Mouse (Mus musculus) midbrain, embryonic 13.5 days (tissue): ENCODE results near the gene Ncbp2. TPM values are rescaled to one million over a fixed set of nuclear protein-coding genes. Genes with fewer than 3 reads are reported as not detected.
"Not testable (repeated sequence)": the region's sequence is repeated elsewhere in the genome, so short reads cannot be mapped to it uniquely, and the experiment has no call there.

Source experiments
- ATAC-seq: fragments of 200-750 bp; cut with Nextera tagmentation; 2 replicates; pipeline ENCODE4 v1.8.0; 2017; ENCODE audit warnings: mild to moderate bottlenecking, moderate TSS enrichment, moderate library complexity
- H3K27ac ChIP-seq: fragments of 300-500 bp; sonication (generic); 2 replicates; pipeline ENCODE4 v1.5.1; 2015; ENCODE audit warnings: inconsistent platforms, mild to moderate bottlenecking, moderate library complexity
- H3K27me3 ChIP-seq: fragments of 300-500 bp; sonication (generic); 2 replicates; pipeline ENCODE4 v1.6.1; 2015; ENCODE audit warnings: mild to moderate bottlenecking, inconsistent platforms
- H3K36me3 ChIP-seq: fragments of 300-500 bp; sonication (generic); 2 replicates; pipeline ENCODE4 v1.6.1; 2015; ENCODE audit warnings: mild to moderate bottlenecking, inconsistent platforms
- H3K4me1 ChIP-seq: fragments of 300-500 bp; sonication (generic); replicated peaks from 2 replicates; pipeline ENCODE4 v1.6.1; 2015; ENCODE audit warnings: inconsistent platforms
- H3K4me2 ChIP-seq: fragments of 300-500 bp; sonication (generic); replicated peaks from 2 replicates; pipeline ENCODE4 v1.6.1; 2015; ENCODE audit warnings: moderate library complexity, mild to moderate bottlenecking, inconsistent platforms
- H3K4me3 ChIP-seq: fragments of 300-500 bp; sonication (generic); replicated peaks from 2 replicates; pipeline ENCODE4 v1.5.1; 2015; ENCODE audit warnings: mild to moderate bottlenecking, inconsistent platforms
- H3K9ac ChIP-seq: fragments of 300-500 bp; sonication (generic); replicated peaks from 2 replicates; pipeline ENCODE4 v1.6.1; 2015; ENCODE audit warnings: mild to moderate bottlenecking, inconsistent platforms
- H3K9me3 ChIP-seq: fragments of 300-500 bp; sonication (generic); 2 replicates; pipeline ENCODE4 v1.6.1; 2016; ENCODE audit warnings: mild to moderate bottlenecking, inconsistent platforms
- WGBS: fragments of 180-500 bp; shearing (Covaris S2); methylation state at CpG from one replicate; pipeline ENCODE4 v1.1.7; 2015; 5-methylcytosine and 5-hydroxymethylcytosine counted together
- polyA plus RNA-seq: library from polyadenylated mRNA; unstranded; fragments of >200 nt; fragmentation: Nextera tagmentation; extraction: Ambion mirVana; gene quantifications from 2 replicates; pipeline ENCODE4 v1.2.1, GENCODE M21; 2015

Gene Ncbp2
- polyA plus RNA-seq, 1 experiment from 2014 or later: 118 TPM

DNA sequence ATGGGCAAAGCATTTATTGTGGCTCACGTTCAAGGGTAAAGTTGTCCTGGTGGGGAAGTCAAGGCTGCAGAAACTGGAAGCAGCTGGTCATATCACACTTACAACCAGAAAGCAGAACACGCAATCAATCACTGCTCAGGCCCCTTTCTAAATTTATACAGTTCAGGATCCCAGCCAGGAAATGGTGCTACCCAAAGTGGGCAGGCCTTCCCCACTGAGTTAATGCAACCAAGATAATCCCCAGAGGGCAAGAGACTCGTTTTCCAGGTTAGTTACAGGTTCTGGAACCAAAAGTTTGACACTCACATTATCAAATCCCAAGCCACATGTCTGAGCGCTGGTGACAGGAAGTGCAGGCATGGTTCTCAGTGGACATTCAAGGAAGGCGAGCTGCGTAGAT is 9.5 kb upstream of the Ncbp2 start:
- Histone ChIP-seq H3K27me3 (peaks cover 20% of the 10 kb centered on the region), H3K27ac (no peak overlapping the region), H3K4me1 (peaks cover 22% of the 10 kb centered on the region), H3K4me2 (no peak overlapping the region), H3K36me3 (no peaks in the 10 kb centered on the region), H3K9me3 (no peaks in the 10 kb centered on the region), H3K9ac (no peak overlapping the region), H3K4me3 (no peak overlapping the region)
- no peak for ATAC-seq
- 77% methylated on average over 6 of the region's 6 CpGs for WGBS

DNA sequence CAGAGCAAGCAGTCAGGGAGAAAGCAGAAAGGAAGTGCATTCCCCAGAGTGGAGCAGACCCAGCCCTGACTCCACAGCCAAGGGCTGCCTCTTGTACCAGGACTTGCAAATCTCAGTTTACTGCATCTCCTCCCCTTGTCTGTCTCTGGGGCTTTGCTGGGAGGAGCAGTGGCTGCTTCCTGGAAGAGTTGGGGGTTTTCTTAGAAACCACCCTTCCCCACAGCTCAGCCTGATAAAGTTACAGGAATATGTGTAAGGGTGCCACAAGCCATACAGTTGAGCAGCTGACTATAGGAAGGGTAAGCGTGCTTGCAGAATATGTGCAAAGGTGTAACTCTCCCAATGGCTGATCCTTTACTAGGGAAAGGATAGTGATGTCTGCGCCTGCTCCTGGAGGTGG is 7.7 kb upstream of the Ncbp2 start:
- H3K4me3 ChIP-seq: no peak overlapping the region
- H3K9me3 ChIP-seq: no peaks in the 10 kb centered on the region
- ATAC-seq: no peak
- no peak overlapping the region for H3K4me2 ChIP-seq
- peaks cover 10% of the 10 kb centered on the region for H3K36me3 ChIP-seq
- peaks cover 20% of the 10 kb centered on the region for H3K4me1 ChIP-seq
- H3K27me3 ChIP-seq: peaks cover 10% of the 10 kb centered on the region
- no peak overlapping the region for H3K27ac ChIP-seq
- H3K9ac ChIP-seq: no peak overlapping the region
- WGBS: 63% methylated on average over 2 of the region's 2 CpGs

DNA sequence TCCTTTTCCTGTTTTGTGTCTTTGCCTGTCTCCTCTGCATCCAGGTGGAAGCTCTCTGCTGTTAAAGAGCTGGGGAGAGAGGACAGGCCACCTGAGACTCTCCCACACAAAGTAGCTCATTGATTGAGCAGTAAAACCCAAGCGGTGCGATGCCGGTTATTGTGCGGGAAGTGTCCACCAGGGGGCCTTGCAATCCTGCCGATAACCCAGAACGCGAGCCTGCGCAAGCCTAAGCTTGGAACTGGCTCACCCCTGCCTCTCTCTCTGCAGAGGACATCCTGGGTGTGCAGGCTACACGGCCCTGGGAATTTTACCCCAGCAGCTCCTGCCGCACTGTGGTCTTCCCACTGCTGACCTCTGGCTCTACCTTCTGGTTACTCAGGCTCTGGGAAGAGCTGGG is 4.3 kb upstream of the Ncbp2 start:
- Histone ChIP-seq H3K27me3 (no peaks in the 10 kb centered on the region), H3K9ac (no peak overlapping the region), H3K27ac (0 out of 2 replicates have a peak overlapping the region, but pooled peaks have one; percentile 16), H3K9me3 (no peaks in the 10 kb centered on the region), H3K4me1 (peaks cover 42% of the 10 kb centered on the region), H3K36me3 (peaks cover 13% of the 10 kb centered on the region), H3K4me3 (no peak overlapping the region; the same call in 1 of the 2 replicates), H3K4me2 (no peak overlapping the region)
- WGBS: 2% methylated on average over 10 of the region's 10 CpGs
- peak; percentile 19 for ATAC-seq

DNA sequence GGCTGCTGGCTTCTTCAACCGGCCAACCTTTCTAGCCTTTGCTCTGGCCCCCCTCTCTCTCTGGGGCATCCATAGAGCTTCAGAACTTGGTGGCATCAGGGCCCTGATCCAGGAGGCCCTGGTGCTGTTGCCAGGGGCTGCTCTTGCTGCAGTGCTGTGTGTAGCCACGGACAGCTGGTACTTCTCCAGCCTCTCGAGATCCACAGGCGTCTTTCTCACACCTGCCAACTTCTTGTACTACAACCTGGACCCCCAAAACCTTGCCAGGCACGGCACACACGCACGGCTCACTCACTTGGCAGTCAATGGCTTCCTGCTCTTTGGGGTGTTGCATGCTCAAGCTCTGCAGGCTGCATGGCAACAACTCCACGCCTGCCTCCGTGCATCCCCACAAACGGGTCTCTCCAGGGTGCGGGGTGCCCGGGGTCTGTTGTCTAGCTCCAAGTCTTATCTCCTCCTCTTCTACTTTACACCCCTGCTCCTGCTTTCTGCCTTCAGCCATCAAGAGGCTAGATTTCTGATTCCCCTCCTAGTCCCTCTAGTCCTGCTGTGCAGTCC is 3.5 kb upstream of the Ncbp2 start:
- Histone ChIP-seq H3K4me3 (no peak overlapping the region), H3K4me2 (no peak overlapping the region), H3K36me3 (peaks cover 13% of the 10 kb centered on the region), H3K27me3 (no peaks in the 10 kb centered on the region), H3K9ac (no peak overlapping the region), H3K27ac (no peak overlapping the region), H3K9me3 (no peaks in the 10 kb centered on the region), H3K4me1 (peaks cover 50% of the 10 kb centered on the region)
- no peak for ATAC-seq
- 93% methylated on average over 12 of the region's 12 CpGs for WGBS

DNA sequence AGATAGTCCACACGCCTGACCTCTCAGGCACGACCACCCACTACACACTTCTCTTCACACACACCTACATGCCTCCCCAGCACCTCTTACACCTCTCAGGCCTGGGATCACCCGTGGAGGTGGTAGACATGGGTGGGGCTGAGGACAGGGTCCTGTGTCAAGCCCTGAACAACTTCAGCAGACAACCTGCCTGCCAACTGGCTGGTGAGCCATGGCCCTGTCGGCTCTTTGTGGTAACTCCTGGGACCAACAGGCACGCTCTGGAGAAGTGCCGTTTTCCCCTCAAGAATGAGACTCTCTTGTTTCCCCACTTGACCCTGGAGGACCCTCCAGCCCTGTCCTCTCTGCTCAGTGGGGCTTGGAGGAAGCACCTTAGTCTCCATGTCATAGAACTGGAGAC is 2.9 kb upstream of the Ncbp2 start:
- Histone ChIP-seq H3K27ac (no peak overlapping the region), H3K4me3 (no peak overlapping the region), H3K4me1 (peaks cover 52% of the 10 kb centered on the region), H3K9me3 (no peaks in the 10 kb centered on the region), H3K27me3 (no peaks in the 10 kb centered on the region), H3K9ac (no peak overlapping the region), H3K4me2 (no peak overlapping the region), H3K36me3 (peaks cover 18% of the 10 kb centered on the region)
- WGBS: 89% methylated on average over 6 of the region's 6 CpGs
- no peak for ATAC-seq

DNA sequence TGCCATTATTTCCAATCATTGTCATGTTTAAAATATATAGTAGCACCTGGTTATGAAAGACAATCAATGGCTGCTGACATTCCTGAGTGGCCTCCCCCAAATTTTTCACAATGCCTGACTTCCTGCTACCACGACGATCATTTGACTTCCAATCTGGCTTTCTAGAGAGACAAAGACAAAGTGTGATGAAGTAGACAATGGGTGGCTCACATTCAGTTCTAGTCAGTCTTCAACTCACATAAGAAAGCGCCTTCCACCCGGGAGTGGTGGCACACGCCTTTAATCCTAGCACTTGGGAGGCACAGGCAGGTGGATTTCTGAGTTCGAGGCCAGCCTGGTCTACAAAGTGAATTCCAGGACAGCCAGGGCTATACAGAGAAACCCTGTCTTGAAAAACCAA is 2.3 kb upstream of the Ncbp2 start:
- Histone ChIP-seq H3K4me1 (peaks cover 52% of the 10 kb centered on the region), H3K9ac (0 out of 2 replicates have a peak overlapping the region, but pooled peaks have one; percentile 5), H3K4me3 (0 out of 2 replicates have a peak overlapping the region, but pooled peaks have one; percentile 72), H3K36me3 (peaks cover 23% of the 10 kb centered on the region), H3K4me2 (peak overlapping the region; percentile 86)
- ATAC-seq, H3K9me3 ChIP-seq, H3K27ac ChIP-seq, H3K27me3 ChIP-seq: not testable (repeated sequence)
- 92% methylated on average over 6 of the region's 6 CpGs for WGBS

DNA sequence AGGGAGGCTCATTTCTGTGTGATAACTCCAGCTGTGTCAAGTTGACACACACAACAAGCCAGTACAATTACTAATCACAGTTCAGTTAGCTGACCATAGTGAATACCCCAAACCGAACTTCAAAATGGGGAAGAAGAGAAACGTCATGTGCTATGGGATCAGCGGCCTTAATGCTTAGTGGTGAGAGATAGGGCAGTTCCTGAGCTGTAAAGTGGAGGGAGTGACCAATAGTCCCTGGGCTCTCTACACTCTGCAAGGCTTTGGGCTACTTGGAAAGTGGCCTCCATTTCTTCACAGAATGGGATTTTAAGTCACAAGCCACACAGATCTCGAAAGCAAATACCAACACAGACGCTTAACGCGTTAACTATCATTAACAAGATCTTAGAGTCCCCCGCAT is 980 bp upstream of the Ncbp2 start:
- peak overlapping the region; percentile 85 for H3K9ac ChIP-seq
- H3K9me3 ChIP-seq: no peaks in the 10 kb centered on the region
- H3K27ac ChIP-seq: peak overlapping the region; percentile 90; the same call in 1 of the 2 replicates
- no peak for ATAC-seq
- WGBS: 37% methylated on average over 8 of the region's 8 CpGs
- H3K4me1 ChIP-seq: peaks cover 52% of the 10 kb centered on the region
- no peaks in the 10 kb centered on the region for H3K27me3 ChIP-seq
- peak overlapping the region; percentile 86 for H3K4me2 ChIP-seq
- peak overlapping the region; percentile 72 for H3K4me3 ChIP-seq
- peaks cover 34% of the 10 kb centered on the region for H3K36me3 ChIP-seq

DNA sequence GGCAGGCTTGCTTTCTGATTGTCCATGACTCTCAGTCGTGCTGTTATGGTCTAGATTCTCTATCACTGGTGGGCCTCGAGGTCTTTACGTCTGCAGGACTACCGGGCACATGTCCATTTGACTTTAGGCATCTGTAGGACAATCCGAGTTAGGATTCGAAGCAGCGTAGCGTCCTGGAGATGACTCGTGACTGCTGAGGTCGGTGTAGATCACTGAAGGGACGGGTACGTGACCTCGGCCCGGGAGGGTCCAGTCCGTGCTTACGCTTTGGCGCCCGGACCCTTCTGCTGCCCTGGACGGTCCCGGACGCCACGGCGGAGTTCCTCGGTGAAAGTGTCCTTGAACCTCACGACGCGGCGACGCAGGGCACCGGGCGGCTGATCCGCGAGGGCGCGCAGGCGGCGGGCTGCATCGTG is 404 bp upstream of the Ncbp2 start:
- ATAC-seq: no peak
- WGBS: under 1% methylated on average over 38 of the region's 38 CpGs
- Histone ChIP-seq H3K4me2 (peak overlapping the region; percentile 86), H3K36me3 (peaks cover 34% of the 10 kb centered on the region), H3K9me3 (no peaks in the 10 kb centered on the region), H3K4me1 (peaks cover 52% of the 10 kb centered on the region), H3K4me3 (peak overlapping the region; percentile 72), H3K27me3 (no peaks in the 10 kb centered on the region), H3K9ac (peak overlapping the region; percentile 85), H3K27ac (peak overlapping the region; percentile 90)

DNA sequence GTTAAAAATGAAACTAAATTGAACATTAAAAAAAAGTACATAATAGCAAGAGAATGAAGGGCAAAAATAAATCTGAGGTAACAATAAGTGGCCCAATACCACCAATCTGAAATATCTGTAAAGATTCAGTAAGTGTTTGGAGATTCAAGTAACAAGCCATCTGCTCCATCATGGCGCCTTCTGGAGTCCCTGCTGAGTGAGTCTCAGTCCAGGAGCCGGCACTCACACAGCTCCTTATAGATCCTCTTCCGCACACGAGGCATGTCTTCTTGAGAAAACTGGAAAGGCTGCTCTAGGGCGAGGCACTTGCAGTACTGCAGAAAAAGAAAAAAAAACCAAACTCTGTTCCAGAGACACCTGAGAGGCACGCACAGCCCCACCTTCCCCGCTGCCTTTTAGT is 14.9 kb downstream of the Ncbp2 start:
- 88% methylated on average over 7 of the region's 7 CpGs for WGBS
- Histone ChIP-seq H3K9me3 (no peaks in the 10 kb centered on the region), H3K4me2 (no peak overlapping the region), H3K4me3 (no peak overlapping the region), H3K27me3 (no peaks in the 10 kb centered on the region), H3K36me3 (peaks cover 84% of the 10 kb centered on the region), H3K27ac (no peak overlapping the region), H3K9ac (no peak overlapping the region), H3K4me1 (no peaks in the 10 kb centered on the region)
- ATAC-seq: no peak

DNA sequence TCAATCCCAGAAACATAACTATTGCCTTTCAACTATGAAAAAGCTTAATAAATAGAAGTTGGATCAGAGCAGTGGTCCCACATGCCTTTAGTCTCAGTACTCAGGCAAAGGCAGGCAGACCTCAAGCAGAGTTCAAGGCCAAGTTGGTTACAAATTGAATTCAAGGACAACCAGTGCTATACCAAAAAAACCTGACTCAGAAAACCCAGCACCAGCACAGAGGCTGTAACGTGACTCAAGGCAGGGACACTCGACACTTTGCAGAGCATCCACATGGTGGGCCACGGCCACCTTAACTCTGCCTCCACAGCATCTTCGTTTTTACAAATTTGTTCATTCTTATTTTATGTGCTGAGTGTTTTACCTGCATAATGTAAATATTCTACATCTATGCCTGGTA is 26.9 kb downstream of the Ncbp2 start:
- WGBS: 89% methylated on average over 4 of the region's 4 CpGs
- H3K4me3 ChIP-seq: no peak overlapping the region
- peaks cover 69% of the 10 kb centered on the region for H3K36me3 ChIP-seq
- H3K27me3 ChIP-seq: no peaks in the 10 kb centered on the region
- H3K4me1 ChIP-seq: no peaks in the 10 kb centered on the region
- no peak overlapping the region for H3K9ac ChIP-seq
- no peak overlapping the region for H3K27ac ChIP-seq
- H3K9me3 ChIP-seq: no peaks in the 10 kb centered on the region
- ATAC-seq: no peak
- no peak overlapping the region for H3K4me2 ChIP-seq

DNA sequence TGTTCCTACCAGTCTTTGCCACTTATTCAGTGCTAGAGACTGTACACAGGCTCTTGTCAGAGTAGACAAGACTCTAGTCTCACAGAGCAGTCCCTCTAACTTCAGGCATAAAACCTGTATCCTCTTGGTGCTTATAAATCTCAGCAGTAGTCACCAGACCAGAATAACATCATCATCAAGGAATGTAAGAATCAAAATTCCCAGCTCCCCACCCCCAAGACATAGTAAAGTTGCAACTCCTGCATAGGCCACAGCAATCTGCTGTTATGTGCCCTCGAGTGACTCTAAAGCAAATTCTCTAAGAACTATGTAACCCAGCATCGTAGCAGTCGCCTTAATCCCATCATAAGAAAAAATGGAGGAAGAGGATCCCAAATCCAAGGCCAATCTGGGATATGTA is 31.2 kb downstream of the Ncbp2 start:
- 96% methylated on average over 3 of the region's 3 CpGs for WGBS
- peaks cover 46% of the 10 kb centered on the region for H3K36me3 ChIP-seq
- no peak overlapping the region for H3K4me3 ChIP-seq

DNA sequence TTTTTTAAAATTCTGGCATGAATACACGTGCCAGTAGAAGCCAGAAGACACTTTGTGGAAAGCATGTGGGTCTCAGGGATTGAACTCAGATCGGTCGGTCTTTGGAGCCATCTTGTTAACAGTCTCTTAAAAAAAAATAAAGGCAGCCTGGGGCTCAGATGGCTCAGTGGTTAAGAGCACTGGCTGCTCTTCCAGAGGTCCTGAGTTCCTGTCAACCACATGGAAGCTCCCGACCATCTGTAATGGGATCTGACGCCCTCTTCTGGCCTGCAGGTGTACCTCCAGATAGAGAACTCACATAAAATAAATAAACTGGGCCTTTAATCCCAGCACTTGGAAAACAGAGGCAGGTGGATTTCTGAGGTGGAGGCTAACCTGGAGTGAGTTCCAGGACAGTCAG is 32.6 kb downstream of the Ncbp2 start:
- Histone ChIP-seq H3K4me2 (no peak overlapping the region), H3K36me3 (peaks cover 45% of the 10 kb centered on the region), H3K9me3 (no peaks in the 10 kb centered on the region), H3K27me3 (no peaks in the 10 kb centered on the region), H3K9ac (no peak overlapping the region), H3K4me1 (no peaks in the 10 kb centered on the region), H3K4me3 (no peak overlapping the region), H3K27ac (no peak overlapping the region)
- ATAC-seq: no peak
- WGBS: 79% methylated on average over 5 of the region's 5 CpGs

More for the DNA sequence above, 31.2 kb downstream of the Ncbp2 start:
- H3K27me3 ChIP-seq: no peaks in the 10 kb centered on the region
- no peaks in the 10 kb centered on the region for H3K9me3 ChIP-seq
- H3K27ac ChIP-seq: no peak overlapping the region
- ATAC-seq: no peak
- no peak overlapping the region for H3K9ac ChIP-seq
- no peaks in the 10 kb centered on the region for H3K4me1 ChIP-seq
- no peak overlapping the region for H3K4me2 ChIP-seq

DNA sequence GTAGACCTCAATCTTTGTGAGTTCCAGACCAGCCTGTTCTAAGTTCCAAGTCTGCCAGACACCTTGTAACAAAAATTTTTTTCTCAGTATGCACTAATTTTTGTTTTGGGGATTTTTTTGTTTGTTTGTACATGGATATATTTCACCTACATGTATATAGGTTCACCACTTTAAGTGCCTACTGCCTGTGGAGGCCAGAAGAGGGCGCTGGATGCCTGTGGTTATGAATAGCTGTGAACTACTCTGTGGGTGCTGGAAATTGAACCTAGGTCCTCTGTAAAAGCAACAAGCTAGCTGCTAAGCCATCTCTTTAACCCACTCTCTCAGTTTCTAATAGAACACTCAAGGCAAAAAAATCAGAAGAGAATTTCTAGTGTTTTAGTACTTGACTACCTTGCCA is 43.7 kb downstream of the Ncbp2 start:
- no peaks in the 10 kb centered on the region for H3K9me3 ChIP-seq
- ATAC-seq: no peak
- no peak overlapping the region for H3K4me3 ChIP-seq
- no peak overlapping the region for H3K4me2 ChIP-seq
- no peaks in the 10 kb centered on the region for H3K27me3 ChIP-seq
- H3K4me1 ChIP-seq: no peaks in the 10 kb centered on the region
- peaks cover 50% of the 10 kb centered on the region for H3K36me3 ChIP-seq
- 48% methylated on average over 1 of the region's 1 CpGs for WGBS
- no peak overlapping the region for H3K27ac ChIP-seq
- H3K9ac ChIP-seq: no peak overlapping the region
